Comparison of ENCODE assay signal across 20 mouse cellular contexts in genomic region chr5:115396654-115397053, GRCm38 (mm10). TPM values are rescaled to one million over a fixed set of nuclear protein-coding genes. Genes with fewer than 3 reads are reported as not detected.
DNase-seq lines count a peak whose midpoint lies in the region; ATAC-seq lines count a peak whose summit lies in the region.
"Had no signal": no experiment of that assay in that cellular context is flagged by ENCODE, and none has a peak within 500 bp of the region (broad histone marks: within the 10 kb centered on the region; RNA-seq: fewer than 3 reads in every experiment).

No protein-coding gene starts in this region.

- no peak overlapping the region for H3K4me3 ChIP-seq in forebrain, embryonic 13.5 days
- no peak overlapping the region for H3K4me3 ChIP-seq in forebrain, embryonic 16.5 days (replicated peaks; ENCODE audit: low read length)
- H3K4me3 ChIP-seq in limb, embryonic 15.5 days = no peak overlapping the region
- no peak overlapping the region for H3K4me3 ChIP-seq in limb, embryonic 10.5 days
- no peak overlapping the region for H3K4me3 ChIP-seq in neural tube, embryonic 11.5 days (ENCODE audit: low read depth, low read length)
- H3K4me3 ChIP-seq: embryonic facial prominence, embryonic 12.5 days; heart, embryonic 13.5 days; hindbrain, embryonic 15.5 days had no signal

- no peak overlapping the region for H3K27ac ChIP-seq in forebrain, embryonic 13.5 days
- H3K27ac ChIP-seq in forebrain, embryonic 16.5 days (ENCODE audit: low read length) = no peak overlapping the region
- H3K27ac ChIP-seq in limb, embryonic 15.5 days = 0 out of 2 replicates have a peak overlapping the region, but pooled peaks have one; percentile 3
- H3K27ac ChIP-seq in limb, embryonic 10.5 days = no peak overlapping the region
- H3K27ac ChIP-seq in neural tube, embryonic 11.5 days (ENCODE audit: low read depth, low read length) = peak overlapping the region; percentile 60; the same call in 1 of the 2 replicates
- H3K27ac ChIP-seq: heart, embryonic 13.5 days; hindbrain, embryonic 15.5 days had no signal

- ATAC-seq in forebrain, embryonic 13.5 days = no peak
- ATAC-seq in forebrain, embryonic 16.5 days = no peak
- ATAC-seq in limb, embryonic 15.5 days (ENCODE audit: insufficient number of reproducible peaks, low FRiP score, low TSS enrichment, low read depth) = no peak
- no peak for ATAC-seq in neural tube, embryonic 11.5 days (ENCODE audit: insufficient read depth, low FRiP score, low TSS enrichment)

- no peaks in the 10 kb centered on the region for H3K9me3 ChIP-seq in forebrain, embryonic 13.5 days (replicated peaks)
- no peaks in the 10 kb centered on the region for H3K9me3 ChIP-seq in forebrain, embryonic 16.5 days (ENCODE audit: control insufficient read depth, low read length)
- H3K9me3 ChIP-seq in limb, embryonic 15.5 days = no peaks in the 10 kb centered on the region
- H3K9me3 ChIP-seq in limb, embryonic 10.5 days (replicated peaks) = no peaks in the 10 kb centered on the region
- H3K9me3 ChIP-seq in neural tube, embryonic 11.5 days (ENCODE audit: control insufficient read depth, low read length) = no peaks in the 10 kb centered on the region
- H3K9me3 ChIP-seq: embryonic facial prominence, embryonic 12.5 days; heart, embryonic 13.5 days; hindbrain, embryonic 15.5 days had no signal

- H3K27me3 ChIP-seq in forebrain, embryonic 13.5 days = no peaks in the 10 kb centered on the region
- H3K27me3 ChIP-seq in forebrain, embryonic 16.5 days (replicated peaks; ENCODE audit: control insufficient read depth, insufficient read depth, low read length) = no peaks in the 10 kb centered on the region
- no peaks in the 10 kb centered on the region for H3K27me3 ChIP-seq in limb, embryonic 15.5 days
- H3K27me3 ChIP-seq in limb, embryonic 10.5 days (ENCODE audit: low read depth, poor library complexity, severe bottlenecking) = peaks cover 45% of the 10 kb centered on the region
- no peaks in the 10 kb centered on the region for H3K27me3 ChIP-seq in neural tube, embryonic 11.5 days (ENCODE audit: control insufficient read depth, insufficient read depth, low read length)
- H3K27me3 ChIP-seq: embryonic facial prominence, embryonic 12.5 days; hindbrain, embryonic 15.5 days had no signal

- no peaks in the 10 kb centered on the region for H3K36me3 ChIP-seq in forebrain, embryonic 13.5 days (ENCODE audit: poor library complexity, severe bottlenecking)
- no peaks in the 10 kb centered on the region for H3K36me3 ChIP-seq in forebrain, embryonic 16.5 days (ENCODE audit: control insufficient read depth, insufficient read depth)
- no peaks in the 10 kb centered on the region for H3K36me3 ChIP-seq in limb, embryonic 15.5 days
- no peaks in the 10 kb centered on the region for H3K36me3 ChIP-seq in limb, embryonic 10.5 days
- H3K36me3 ChIP-seq in neural tube, embryonic 11.5 days (ENCODE audit: control insufficient read depth, insufficient read depth, low read length) = no peaks in the 10 kb centered on the region
- H3K36me3 ChIP-seq: embryonic facial prominence, embryonic 12.5 days; heart, embryonic 13.5 days; hindbrain, embryonic 15.5 days had no signal

- peaks cover 51% of the 10 kb centered on the region for H3K4me1 ChIP-seq in forebrain, embryonic 13.5 days
- peaks cover 16% of the 10 kb centered on the region for H3K4me1 ChIP-seq in forebrain, embryonic 16.5 days (replicated peaks; ENCODE audit: control insufficient read depth, insufficient read depth, low read length)
- H3K4me1 ChIP-seq in limb, embryonic 15.5 days = peaks cover 22% of the 10 kb centered on the region; the same call in 1 of the 2 replicates
- peaks cover 21% of the 10 kb centered on the region for H3K4me1 ChIP-seq in limb, embryonic 10.5 days
- H3K4me1 ChIP-seq in neural tube, embryonic 11.5 days (ENCODE audit: control insufficient read depth, insufficient read depth, low read length) = peaks cover 11% of the 10 kb centered on the region

- no peak for DNase-seq in limb, embryonic 10.5 days (ENCODE audit: low spot score)
- no peak for DNase-seq in neural tube, embryonic 11.5 days (ENCODE audit: low spot score)
- DNase-seq in neural tube, embryonic 10.5 days (ENCODE audit: extremely low spot score, low spot score) = no peak
- no peak for DNase-seq in adrenal gland, adult (ENCODE audit: inconsistent age in 2 of 2, low spot score in 1 of 2)
- DNase-seq: adrenal gland, adult 8-10 months; adrenal gland, postnatal 36 days; cerebellum, adult 11 months; cerebellum, adult 8-10 months; cerebellum, postnatal 14 days; embryo, embryonic 11 days; gastrocnemius, postnatal 36 days; heart, adult 11 months; heart, postnatal 36 days; kidney, adult 11 months had no signal

- WGBS in forebrain, embryonic 13.5 days = 77% methylated on average over 11 of the region's 11 CpGs
- WGBS in forebrain, embryonic 16.5 days = 76% methylated on average over 11 of the region's 11 CpGs
- WGBS in limb, embryonic 15.5 days = 59% methylated on average over 11 of the region's 11 CpGs
- WGBS in limb, embryonic 10.5 days = 77% methylated on average over 11 of the region's 11 CpGs
- WGBS in neural tube, embryonic 11.5 days = 65% methylated on average over 11 of the region's 11 CpGs

- H3K9ac ChIP-seq in forebrain, embryonic 13.5 days = 0 out of 2 replicates have a peak overlapping the region, but pooled peaks have one; percentile 30
- no peak overlapping the region for H3K9ac ChIP-seq in forebrain, embryonic 16.5 days (replicated peaks; ENCODE audit: low read depth, low read length)
- H3K9ac ChIP-seq in limb, embryonic 15.5 days = no peak overlapping the region
- H3K9ac ChIP-seq in neural tube, embryonic 11.5 days (ENCODE audit: low read length) = no peak overlapping the region
- H3K9ac ChIP-seq: embryonic facial prominence, embryonic 12.5 days; heart, embryonic 13.5 days; hindbrain, embryonic 15.5 days had no signal

- H3K4me2 ChIP-seq in forebrain, embryonic 13.5 days = no peak overlapping the region
- no peak overlapping the region for H3K4me2 ChIP-seq in forebrain, embryonic 16.5 days (ENCODE audit: low read length)
- no peak overlapping the region for H3K4me2 ChIP-seq in limb, embryonic 15.5 days
- H3K4me2 ChIP-seq in neural tube, embryonic 11.5 days (ENCODE audit: low read depth) = no peak overlapping the region
- H3K4me2 ChIP-seq: embryonic facial prominence, embryonic 12.5 days; heart, embryonic 13.5 days; hindbrain, embryonic 15.5 days had no signal

RNA-seq across cellular contexts. Expression of gene Msi1, which starts 32.7 kb away (rescaled TPM):
- 99.0 and 107 TPM in 2 replicates for polyA plus RNA-seq in forebrain, embryonic 13.5 days (2015; fragmentation: Nextera tagmentation; extraction: Ambion mirVana)
- polyA plus RNA-seq in forebrain, embryonic 16.5 days (2015; fragmentation: Nextera tagmentation; extraction: Ambion mirVana) = 53.9 and 62.2 TPM in 2 replicates
- 8.2 and 8.4 TPM in 2 replicates for polyA plus RNA-seq in limb, embryonic 15.5 days (2015; fragmentation: Nextera tagmentation; extraction: Ambion mirVana)
- 54.0 and 60.6 TPM in 2 replicates for polyA plus RNA-seq in limb, embryonic 10.5 days (2016; fragmentation: Nextera tagmentation; extraction: Ambion mirVana)
- 138 and 147 TPM in 2 replicates for polyA plus RNA-seq in neural tube, embryonic 11.5 days (2014; fragmentation: Nextera tagmentation; extraction: Ambion mirVana)

RNA-seq across cellular contexts. Expression of gene Cox6a1, which starts 47.9 kb away (rescaled TPM):
- 965 and 999 TPM in 2 replicates for polyA plus RNA-seq in forebrain, embryonic 13.5 days (2015; fragmentation: Nextera tagmentation; extraction: Ambion mirVana)
- 864 and 925 TPM in 2 replicates for polyA plus RNA-seq in forebrain, embryonic 16.5 days (2015; fragmentation: Nextera tagmentation; extraction: Ambion mirVana)
- 800 and 820 TPM in 2 replicates for polyA plus RNA-seq in limb, embryonic 15.5 days (2015; fragmentation: Nextera tagmentation; extraction: Ambion mirVana)
- polyA plus RNA-seq in limb, embryonic 10.5 days (2016; fragmentation: Nextera tagmentation; extraction: Ambion mirVana) = 718 and 743 TPM in 2 replicates
- polyA plus RNA-seq in neural tube, embryonic 11.5 days (2014; fragmentation: Nextera tagmentation; extraction: Ambion mirVana) = 799 and 803 TPM in 2 replicates

RNA-seq across cellular contexts. Expression of gene Triap1, which starts 55.6 kb away (rescaled TPM):
- polyA plus RNA-seq in forebrain, embryonic 13.5 days (2015; fragmentation: Nextera tagmentation; extraction: Ambion mirVana) = 58.6 and 64.3 TPM in 2 replicates
- polyA plus RNA-seq in forebrain, embryonic 16.5 days (2015; fragmentation: Nextera tagmentation; extraction: Ambion mirVana) = 59.9 and 62.3 TPM in 2 replicates
- 60.6 and 66.9 TPM in 2 replicates for polyA plus RNA-seq in limb, embryonic 15.5 days (2015; fragmentation: Nextera tagmentation; extraction: Ambion mirVana)
- polyA plus RNA-seq in limb, embryonic 10.5 days (2016; fragmentation: Nextera tagmentation; extraction: Ambion mirVana) = 55.0 and 60.0 TPM in 2 replicates
- 55.6 and 60.2 TPM in 2 replicates for polyA plus RNA-seq in neural tube, embryonic 11.5 days (2014; fragmentation: Nextera tagmentation; extraction: Ambion mirVana)

RNA-seq across cellular contexts. Expression of gene Gatc, which starts 55.7 kb away (rescaled TPM):
- polyA plus RNA-seq in forebrain, embryonic 13.5 days (2015; fragmentation: Nextera tagmentation; extraction: Ambion mirVana) = 31.8 and 34.1 TPM in 2 replicates
- polyA plus RNA-seq in forebrain, embryonic 16.5 days (2015; fragmentation: Nextera tagmentation; extraction: Ambion mirVana) = 35.9 and 40.7 TPM in 2 replicates
- polyA plus RNA-seq in limb, embryonic 15.5 days (2015; fragmentation: Nextera tagmentation; extraction: Ambion mirVana) = 25.3 and 27.6 TPM in 2 replicates
- 33.3 and 34.1 TPM in 2 replicates for polyA plus RNA-seq in limb, embryonic 10.5 days (2016; fragmentation: Nextera tagmentation; extraction: Ambion mirVana)
- polyA plus RNA-seq in neural tube, embryonic 11.5 days (2014; fragmentation: Nextera tagmentation; extraction: Ambion mirVana) = 40.4 and 42.3 TPM in 2 replicates

Comparison
In these comparisons a context has a peak if more than half of its experiments do, and no peak if none do; other contexts are left out.
1. H3K27ac ChIP-seq: peak in limb, embryonic 15.5 days (single experiment) and neural tube, embryonic 11.5 days (single experiment); none in forebrain, embryonic 13.5 days (single experiment), forebrain, embryonic 16.5 days (single experiment) and limb, embryonic 10.5 days (single experiment).